Mouse (Mus musculus) kidney, adult 9 months (tissue): ENCODE results near the gene Magi2.
"Not testable (repeated sequence)": the region's sequence is repeated elsewhere in the genome, so short reads cannot be mapped to it uniquely, and the experiment has no call there.

Source experiments
- DNase-seq: peaks from one replicate; pipeline ENCODE4 v3.0.0; 2022

Gene Magi2

GRCm38 (mm10) chr5:20676193-20676871 is 1449.5 kb downstream of the Magi2 start:
- peak; percentile 10 for DNase-seq

DNA sequence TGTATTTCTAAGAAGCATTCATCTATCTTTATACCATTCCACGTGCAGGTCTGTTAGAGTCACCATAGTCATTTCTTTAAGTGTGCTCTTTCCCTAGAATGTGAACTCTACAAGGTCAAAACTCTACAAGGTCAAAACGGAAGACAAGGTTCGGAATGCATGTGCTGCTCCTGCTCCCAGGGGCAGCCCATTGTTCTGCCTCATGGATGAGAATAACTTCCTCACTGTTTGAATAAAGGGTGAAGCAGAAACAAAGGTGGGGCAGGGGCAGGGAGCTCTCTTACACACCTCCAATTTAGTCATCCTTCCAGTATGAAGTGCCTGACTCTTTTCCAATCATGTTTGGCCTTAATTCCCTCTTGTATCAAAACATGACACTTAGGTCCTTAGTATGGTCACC is 1450.4 kb downstream of the Magi2 start:
- no peak for DNase-seq

- DNase-seq: no peak
Measured at GRCm38 (mm10) chr5:20678573-20678972, 1451.7 kb downstream of the Magi2 start.

DNA sequence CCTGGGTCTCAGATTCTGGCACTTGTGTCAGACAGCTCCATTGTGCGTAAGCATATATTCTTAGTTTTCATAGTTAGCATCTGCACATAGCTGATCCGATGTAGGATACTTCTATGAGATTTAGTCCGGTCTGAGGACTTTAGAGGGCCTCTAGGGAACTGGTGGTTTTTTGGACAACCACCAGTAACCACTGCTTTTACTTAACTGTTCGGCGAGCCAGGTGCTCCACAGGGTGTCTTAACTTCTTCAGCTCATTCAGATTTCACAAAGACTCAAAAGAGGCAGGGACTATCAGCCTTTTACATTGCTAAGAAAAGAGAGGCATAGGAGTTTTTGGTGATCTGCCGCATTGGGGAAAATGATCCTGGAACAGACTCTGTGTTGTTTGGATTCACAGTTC is 1453.1 kb downstream of the Magi2 start:
- DNase-seq: no peak

GRCm38 (mm10) chr5:20680833-20681530 is 1454.1 kb downstream of the Magi2 start:
- DNase-seq: no peak

DNA sequence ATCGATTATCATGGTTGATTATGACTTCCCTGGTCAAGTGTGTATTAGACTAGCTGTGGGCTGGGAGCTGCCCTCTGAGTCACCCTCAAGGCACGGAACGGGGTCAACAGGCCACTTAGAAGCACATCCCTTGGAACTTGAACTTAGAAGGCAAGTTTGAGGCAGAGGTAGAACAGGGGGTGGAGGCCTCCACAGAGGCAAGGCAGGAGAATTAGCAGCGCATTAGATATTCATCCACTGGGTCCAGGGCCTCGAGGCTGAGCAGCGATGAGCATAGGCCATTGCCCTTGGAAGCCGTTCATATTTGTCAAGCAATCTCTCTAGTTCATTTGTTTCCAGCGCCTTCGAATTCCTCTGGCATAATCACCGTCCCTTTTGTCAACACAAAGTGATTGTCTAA is 1454.8 kb downstream of the Magi2 start:
- no peak for DNase-seq

DNA sequence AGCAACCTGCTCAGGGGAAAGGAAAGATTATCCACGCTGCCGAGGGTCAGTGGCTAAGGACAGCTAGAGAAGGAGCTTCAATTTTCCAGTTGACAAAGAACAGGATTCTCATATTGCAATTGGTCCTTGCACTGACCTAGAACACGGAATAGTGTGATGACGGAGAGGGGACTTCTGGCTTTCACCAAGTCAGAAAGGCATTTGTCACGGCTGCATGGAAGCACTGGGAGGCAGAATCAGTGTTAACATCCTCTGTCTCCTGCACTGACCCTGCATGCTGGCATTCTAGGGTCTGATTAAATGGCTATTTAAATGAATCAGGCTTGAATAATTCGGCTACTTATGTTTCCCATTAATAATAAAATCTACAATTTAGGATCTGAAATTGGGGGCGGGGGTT is 1455.4 kb downstream of the Magi2 start:
- no peak for DNase-seq

- DNase-seq: no peak
Measured at GRCm38 (mm10) chr5:20684112-20684511, 1457.3 kb downstream of the Magi2 start.

DNA sequence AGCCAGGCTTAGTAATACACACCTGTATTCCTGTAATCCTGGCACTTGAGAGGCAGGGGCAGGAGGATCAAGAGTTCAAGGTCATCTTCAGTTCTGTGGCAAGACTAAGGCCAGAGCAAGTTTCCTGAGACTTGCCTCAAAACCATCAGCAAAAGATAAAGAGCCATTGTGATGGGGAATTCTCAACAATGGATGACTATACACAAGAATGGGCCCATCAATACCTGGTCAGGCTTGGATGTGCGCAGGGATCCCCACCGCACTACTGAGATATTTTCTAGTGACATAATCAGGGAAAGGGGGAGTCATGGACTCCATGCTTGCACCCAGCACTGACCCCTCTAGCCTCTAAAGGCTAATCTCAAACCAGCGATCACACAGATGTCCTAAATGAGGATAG is 1465.4 kb downstream of the Magi2 start:
- DNase-seq: no peak

- no peak for DNase-seq
Measured at GRCm38 (mm10) chr5:20699116-20699515, 1472.3 kb downstream of the Magi2 start.

DNA sequence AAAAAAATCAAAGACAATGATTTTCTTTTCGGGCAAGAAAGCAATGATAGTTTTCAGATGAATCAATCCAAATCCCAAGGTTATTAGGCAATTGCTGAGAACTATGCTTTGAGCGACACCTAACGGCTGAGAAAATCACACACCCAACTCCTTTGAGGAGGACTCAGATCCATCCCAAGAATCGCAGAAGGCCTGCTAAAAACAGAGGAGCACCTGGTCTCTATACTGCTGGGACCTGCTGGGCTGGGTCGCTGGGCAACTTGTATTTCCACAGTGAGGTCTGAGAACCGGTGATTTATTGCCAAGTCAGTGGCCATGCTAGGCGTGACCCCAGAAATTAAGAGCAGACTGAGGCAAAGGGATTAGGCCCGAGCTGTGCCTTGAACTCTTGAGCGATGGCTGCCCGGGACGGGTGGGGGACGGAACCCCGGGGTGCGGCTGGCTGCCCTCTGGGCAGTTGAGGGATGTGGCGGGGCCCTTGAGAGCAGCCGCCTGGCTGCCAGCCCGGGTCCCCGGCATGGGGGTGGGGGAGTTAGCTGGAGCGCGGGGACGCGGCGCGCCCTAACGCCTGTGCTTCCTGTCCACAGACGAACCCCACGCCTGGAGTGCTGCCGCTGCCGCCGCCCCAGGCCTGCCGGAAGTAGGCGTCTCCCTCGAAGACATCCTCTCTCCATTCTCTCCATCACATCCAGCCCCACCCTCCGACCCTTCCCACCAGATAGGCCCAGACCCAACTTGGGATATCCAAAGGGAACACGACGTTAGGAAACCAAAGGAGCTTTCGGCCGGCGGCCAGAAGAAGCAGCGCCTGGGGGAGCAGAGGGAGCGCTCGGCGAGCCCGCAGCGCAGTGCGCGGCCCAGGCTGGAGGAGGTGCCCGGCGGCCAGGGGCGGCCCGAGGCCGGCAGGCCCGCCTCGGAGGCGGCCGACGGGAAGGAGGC is 1474.9 kb downstream of the Magi2 start:
- peak; percentile 86 for DNase-seq

- DNase-seq: peak; percentile 5
Measured at GRCm38 (mm10) chr5:20702480-20703303, 1475.9 kb downstream of the Magi2 start.

DNA sequence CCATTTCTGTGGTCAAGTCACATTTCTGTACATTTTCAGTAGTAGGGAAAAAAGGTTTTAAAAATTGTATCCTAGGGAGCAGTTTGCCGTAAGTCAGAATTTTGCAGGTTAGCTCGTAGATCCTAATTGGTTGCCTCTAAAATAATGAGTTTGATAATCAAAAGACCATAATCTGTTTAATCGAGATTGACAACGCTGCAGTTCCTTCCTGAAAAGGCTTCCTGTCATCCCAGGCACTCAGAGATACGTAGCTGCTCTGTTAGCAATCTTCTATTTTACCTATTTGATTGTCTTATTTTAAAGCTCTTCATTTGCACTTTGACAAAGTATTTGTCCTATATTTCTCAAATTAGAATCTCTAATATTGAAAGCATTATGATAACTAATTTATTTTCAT is 1476.5 kb downstream of the Magi2 start:
- DNase-seq: no peak

- no peak for DNase-seq
Measured at GRCm38 (mm10) chr5:20703971-20704575, 1477.2 kb downstream of the Magi2 start.

GRCm38 (mm10) chr5:20704886-20705285 is 1478.0 kb downstream of the Magi2 start:
- DNase-seq: no peak

GRCm38 (mm10) chr5:20706322-20707282 is 1479.8 kb downstream of the Magi2 start:
- DNase-seq: not testable (repeated sequence)

DNA sequence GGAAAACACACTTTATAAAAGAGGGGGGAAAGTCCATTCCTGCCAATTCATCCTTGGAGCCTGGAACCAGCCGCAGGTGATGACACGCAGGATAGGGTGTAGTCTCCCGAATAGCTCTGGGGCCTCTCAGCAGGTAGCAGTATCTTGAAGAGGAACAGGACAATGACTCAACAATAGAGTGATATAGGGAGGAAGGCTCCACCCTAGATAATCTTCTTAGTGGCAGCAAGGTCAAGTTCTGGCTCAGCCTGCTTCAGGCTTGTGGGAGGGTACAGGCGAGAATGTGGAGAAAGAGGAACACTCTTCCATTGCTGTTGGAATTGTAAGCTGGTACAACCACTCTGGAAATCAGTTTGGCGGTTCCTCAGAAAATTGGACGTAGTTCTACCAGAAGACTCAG is 1484.0 kb downstream of the Magi2 start:
- not testable (repeated sequence) for DNase-seq

DNA sequence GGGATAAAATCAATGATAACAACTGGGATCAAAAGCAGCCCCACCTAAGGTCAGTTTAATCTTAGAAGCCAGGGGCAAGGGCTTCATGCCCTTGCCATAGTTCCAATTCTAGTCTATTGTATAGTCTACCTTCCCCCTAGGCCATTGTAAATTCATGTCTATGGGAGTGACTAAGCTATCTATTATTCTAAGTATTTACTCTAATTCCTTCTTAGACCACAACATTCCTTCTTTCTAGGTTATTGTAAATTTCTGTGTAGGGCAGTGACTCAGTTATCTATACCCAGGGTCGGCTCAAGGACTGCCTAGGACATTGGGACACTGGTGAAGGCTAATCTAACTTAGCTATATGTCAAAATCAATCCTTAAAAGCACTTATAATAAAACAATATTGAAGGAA is 1487.8 kb downstream of the Magi2 start:
- DNase-seq: not testable (repeated sequence)

GRCm38 (mm10) chr5:20715980-20716379 is 1489.1 kb downstream of the Magi2 start:
- not testable (repeated sequence) for DNase-seq

- DNase-seq: no peak
Measured at GRCm38 (mm10) chr5:20720201-20720900, 1493.5 kb downstream of the Magi2 start.
